23 mouse cellular contexts compared by ENCODE assay signal in genomic region chr6:115320927-115321714, GRCm38 (mm10). TPM values are rescaled to one million over a fixed set of nuclear protein-coding genes. Genes with fewer than 3 reads are reported as not detected.
DNase-seq lines count a peak whose midpoint lies in the region; ATAC-seq and TF ChIP-seq lines count a peak whose summit lies in the region.
"Had no signal": no experiment of that assay in that cellular context is flagged by ENCODE, and none has a peak within 500 bp of the region (broad histone marks: within the 10 kb centered on the region; RNA-seq: fewer than 3 reads in every experiment).

No protein-coding gene starts in this region.

- H3K36me3 ChIP-seq in kidney, postnatal 0 days (ENCODE audit: insufficient read depth, low read length): no peaks in the 10 kb centered on the region
- H3K36me3 ChIP-seq: forebrain, embryonic 15.5 days; heart, embryonic 10.5 days; limb, embryonic 10.5 days; neural tube, embryonic 15.5 days had no signal

- H3K4me3 ChIP-seq in kidney, postnatal 0 days (replicated peaks; ENCODE audit: low read depth, low read length): no peak overlapping the region
- H3K4me3 ChIP-seq in bone marrow macrophage, adult 2 months (ENCODE audit: insufficient read depth, low read length): peak overlapping the region; percentile 26; the same call in 1 of the 2 replicates
- H3K4me3 ChIP-seq: forebrain, embryonic 15.5 days; heart, embryonic 10.5 days; limb, embryonic 10.5 days; neural tube, embryonic 15.5 days had no signal

- ATAC-seq in kidney, postnatal 0 days (replicated peaks; ENCODE audit: low FRiP score, low read depth): no peak
- ATAC-seq in megakaryocyte, adult 5-6 weeks (ENCODE audit: poor library complexity, severe bottlenecking): peak; percentile 84
- ATAC-seq: forebrain, embryonic 15.5 days; inflammation-experienced regulatory T-cells, adult 6 months had no signal

- TF ChIP-seq POLR2A in bone marrow macrophage, adult 2 months (IDR thresholded peaks at IDR 0.05; ENCODE audit: borderline replicate concordance, low read depth, low read length): no peak

- WGBS in kidney, postnatal 0 days: 74% methylated on average over 8 of the region's 8 CpGs

- H3K9me3 ChIP-seq in kidney, postnatal 0 days (replicated peaks; ENCODE audit: low read length): no peaks in the 10 kb centered on the region
- H3K9me3 ChIP-seq: forebrain, embryonic 15.5 days; heart, embryonic 10.5 days; limb, embryonic 10.5 days; neural tube, embryonic 15.5 days had no signal

- DNase-seq in kidney, postnatal 0 days (ENCODE audit: low spot score): peak; percentile 59
- no peak for DNase-seq in kidney, adult 9 months
- DNase-seq in A20 (ENCODE audit: low read depth, low spot score): peak; percentile 8
- no peak for DNase-seq in embryo, embryonic 10 days (ENCODE audit: low spot score)
- no peak for DNase-seq in adrenal gland, adult 2 months
- DNase-seq in kidney, adult 18-20 months: no peak
- DNase-seq: adrenal gland, postnatal 36 days; cerebellum, adult 11-12 months; cerebellum, postnatal 10 days; gastrocnemius, postnatal 25 days; heart, postnatal 4 days; kidney, postnatal 36 days; lung, postnatal 10 days; thymus, postnatal 14 days had no signal

- H3K4me1 ChIP-seq in kidney, postnatal 0 days (replicated peaks; ENCODE audit: insufficient read depth, low read length): no peaks in the 10 kb centered on the region
- peaks cover 43% of the 10 kb centered on the region for H3K4me1 ChIP-seq in bone marrow macrophage, adult 2 months (ENCODE audit: control insufficient read depth, insufficient read depth, low read length)

- H3K4me2 ChIP-seq in kidney, postnatal 0 days (ENCODE audit: low read length): no peak overlapping the region
- H3K4me2 ChIP-seq: forebrain, embryonic 15.5 days; hindbrain, embryonic 14.5 days; midbrain, embryonic 11.5 days; neural tube, embryonic 15.5 days had no signal

- H3K27me3 ChIP-seq in kidney, postnatal 0 days (ENCODE audit: insufficient read depth, low read length): no peaks in the 10 kb centered on the region
- H3K27me3 ChIP-seq: forebrain, embryonic 15.5 days; neural tube, embryonic 15.5 days had no signal

- no peak overlapping the region for H3K9ac ChIP-seq in kidney, postnatal 0 days (ENCODE audit: low read depth, low read length)
- H3K9ac ChIP-seq: forebrain, embryonic 15.5 days; hindbrain, embryonic 14.5 days; neural tube, embryonic 15.5 days had no signal

- no peak for TF ChIP-seq CTCF in kidney, postnatal 0 days (IDR thresholded peaks at IDR 0.05; ENCODE audit: low read depth)
- TF ChIP-seq CTCF in bone marrow macrophage, adult 2 months (IDR thresholded peaks at IDR 0.05; ENCODE audit: low read depth, low read length): no peak

- no peak overlapping the region for H3K27ac ChIP-seq in kidney, postnatal 0 days
- H3K27ac ChIP-seq in bone marrow macrophage, adult 2 months (ENCODE audit: insufficient read depth, low read depth, low read length): peak overlapping the region; percentile 63
- H3K27ac ChIP-seq: forebrain, embryonic 15.5 days; heart, embryonic 10.5 days; hindbrain, embryonic 14.5 days; limb, embryonic 10.5 days; neural tube, embryonic 15.5 days had no signal

RNA-seq across cellular contexts. Expression of gene Pparg, which starts 39.6 kb away (rescaled TPM):
- polyA plus RNA-seq in kidney, postnatal 0 days (2015; fragmentation: Nextera tagmentation; extraction: Ambion mirVana): 6.0 and 8.0 TPM in 2 replicates
- 32.2 and 41.1 TPM in 2 replicates for polyA plus RNA-seq in bone marrow macrophage, adult 2 months (2012; ENCODE audit: insufficient read depth, insufficient read length, missing spikeins)
- total RNA-seq in megakaryocyte, adult 5-6 weeks (2015): 2.8 and 6.5 TPM in 2 replicates
- total RNA-seq in megakaryocyte, adult 5-6 weeks (2017): 2.0 and 2.7 TPM in 2 replicates
- total RNA-seq in adrenal gland, adult 2 months (2021): 10 to 100 TPM; 77.8 to 86.1 TPM
- 16.3 and 24.0 TPM in 2 replicates for polyA plus RNA-seq in adrenal gland, adult 2 months (2012; rRNA removed)
- polyA plus RNA-seq: forebrain, embryonic 15.5 days had no signal

Comparison
In these comparisons a context has a peak if more than half of its experiments do, and no peak if none do; other contexts are left out.
1. DNase-seq: peak in kidney, postnatal 0 days (single experiment) and A20 (single experiment); none in kidney, adult 9 months (single experiment), embryo, embryonic 10 days (single experiment), adrenal gland, adult 2 months (single experiment) and kidney, adult 18-20 months (single experiment).